Mouse (Mus musculus): Measurements from ENCODE around the gene Dbt. TPM values are rescaled to one million over a fixed set of nuclear protein-coding genes. Genes with fewer than 3 reads are reported as not detected.

The Dbt gene
- polyA plus RNA-seq (2017; shearing (Covaris generic)): 16.1 TPM

GRCm38 (mm10) chr3:116512904-116513716 lies at the start of gene Dbt:
TSS of gene Dbt (plus strand) at chr3:116513070.

GRCm38 (mm10) chr3:116507772-116508351 lies 5.0 kb upstream of the Dbt start, which contains the start of gene Rtca:
TSS of gene Rtca (minus strand) at chr3:116508208.

GRCm38 (mm10) chr3:116562408-116563094 lies 49.7 kb downstream of the Dbt start, which contains the start of gene Lrrc39:
TSS of gene Lrrc39 (plus strand) at chr3:116562973.

GRCm38 (mm10) chr3:116594728-116595602 lies 82.1 kb downstream of the Dbt start, which contains the start of gene Sass6:
TSS of gene Sass6 (plus strand) at chr3:116594982.

Other genes starting within 250 kb of the Dbt start
- gene Cdc14a, start 89.0 kb upstream of the Dbt start, polyA plus RNA-seq (2017; shearing (Covaris generic)): 18.8 TPM
- 40.1 TPM for gene Rtca, start 4.9 kb upstream of the Dbt start, polyA plus RNA-seq (2017; shearing (Covaris generic))
- 0.55 TPM for gene Lrrc39, start 49.9 kb downstream of the Dbt start, polyA plus RNA-seq (2017; shearing (Covaris generic))
- 8.3 TPM for gene Sass6, start 81.9 kb downstream of the Dbt start, polyA plus RNA-seq (2017; shearing (Covaris generic))
- gene Trmt13, start 101.5 kb downstream of the Dbt start, polyA plus RNA-seq (2017; shearing (Covaris generic)): 41.1 TPM
- 73.9 TPM for gene Mfsd14a, start 149.6 kb downstream of the Dbt start, polyA plus RNA-seq (2017; shearing (Covaris generic))
- gene Gm43191, start 168.2 kb downstream of the Dbt start, polyA plus RNA-seq (2017; shearing (Covaris generic)): not detected
- gene Slc35a3, start 199.8 kb downstream of the Dbt start, polyA plus RNA-seq (2017; shearing (Covaris generic)): 7.6 TPM

Data from activated CD4-positive, CD25-positive, alpha-beta regulatory T cell, adult 9 weeks (primary cell).